Mouse (Mus musculus): ENCODE measurements around the gene Cavin4.

- TF ChIP-seq MAX (IDR thresholded peaks at IDR 0.05; ENCODE audit: low read depth) (no peak), TCF12 (IDR thresholded peaks at IDR 0.05; ENCODE audit: insufficient read depth, poor library complexity, severe bottlenecking) (no peak), POLR2A (IDR thresholded peaks at IDR 0.05; ENCODE audit: insufficient read length, low read depth) (no peak), USF1 (IDR thresholded peaks at IDR 0.05; ENCODE audit: low read depth) (no peak), MYOG (IDR thresholded peaks at IDR 0.05; ENCODE audit: control insufficient read depth in 1 of 3, insufficient read depth in 1 of 3, insufficient read length in 2 of 3, low read depth in 2 of 3) (no peak), POLR2AphosphoS2 (IDR thresholded peaks at IDR 0.05; ENCODE audit: insufficient read length, low read depth) (no peak)
Measured at GRCm38 (mm10) chr4:48660144-48660543, 3.2 kb upstream of the Cavin4 start.

Data from myocyte (in vitro differentiated cells).